Mouse (Mus musculus): ENCODE measurements around the gene Cmip. TPM values are rescaled to one million over a fixed set of nuclear protein-coding genes. Genes with fewer than 3 reads are reported as not detected.
A peak's percentile ranks its signal among the peaks of the same experiment; 100 is the strongest.

Cmip gene
- polyA plus RNA-seq, 1 experiment from 2014 or later, result 193 TPM

- Histone ChIP-seq H3K4me3 (replicated peaks) (no peak overlapping the region), H3K4me2 (no peak overlapping the region), H3K27me3 (replicated peaks) (no peaks in the 10 kb centered on the region), H3K4me1 (peaks cover 55% of the 10 kb centered on the region), H3K27ac (replicated peaks) (no peak overlapping the region), H3K36me3 (no peaks in the 10 kb centered on the region), H3K9me3 (replicated peaks) (no peaks in the 10 kb centered on the region), H3K9ac (replicated peaks) (no peak overlapping the region)
- 90% methylated on average over 3 of the region's 3 CpGs for WGBS
- no peak for ATAC-seq (ENCODE audit: low FRiP score)
Observed at GRCm38 (mm10) chr8:117360172-117360930, 103.5 kb downstream of the Cmip start.

- Histone ChIP-seq H3K27ac (replicated peaks) (no peak overlapping the region), H3K9ac (replicated peaks) (no peak overlapping the region), H3K36me3 (no peaks in the 10 kb centered on the region), H3K4me3 (replicated peaks) (no peak overlapping the region), H3K27me3 (replicated peaks) (no peaks in the 10 kb centered on the region), H3K4me1 (peaks cover 57% of the 10 kb centered on the region), H3K4me2 (no peak overlapping the region), H3K9me3 (replicated peaks) (no peaks in the 10 kb centered on the region)
- no peak for ATAC-seq (ENCODE audit: low FRiP score)
- 85% methylated on average over 12 of the region's 12 CpGs for WGBS
Observed at GRCm38 (mm10) chr8:117361595-117362437, 105.0 kb downstream of the Cmip start.

- 0 out of 2 replicates have a peak overlapping the region, but pooled peaks have one; percentile 13 for H3K27ac ChIP-seq (replicated peaks)
Observed at GRCm38 (mm10) chr8:117362438-117362726, 105.5 kb downstream of the Cmip start.

GRCm38 (mm10) chr8:117363291-117363690 lies 106.4 kb downstream of the Cmip start:
- no peak overlapping the region for H3K4me3 ChIP-seq (replicated peaks)
- peak overlapping the region; percentile 13; the same call in 1 of the 2 replicates for H3K27ac ChIP-seq (replicated peaks)
- 79% methylated on average over 10 of the region's 10 CpGs for WGBS
- H3K9me3 ChIP-seq (replicated peaks), result no peaks in the 10 kb centered on the region
- H3K36me3 ChIP-seq, result no peaks in the 10 kb centered on the region
- no peaks in the 10 kb centered on the region for H3K27me3 ChIP-seq (replicated peaks)
- peaks cover 66% of the 10 kb centered on the region for H3K4me1 ChIP-seq
- no peak overlapping the region for H3K4me2 ChIP-seq
- no peak for ATAC-seq (ENCODE audit: low FRiP score)
- H3K9ac ChIP-seq (replicated peaks), result no peak overlapping the region

More at GRCm38 (mm10) chr8:117362438-117362726, 105.5 kb downstream of the Cmip start:
- 76% methylated on average over 2 of the region's 2 CpGs for WGBS
- Histone ChIP-seq H3K9me3 (replicated peaks) (no peaks in the 10 kb centered on the region), H3K9ac (replicated peaks) (no peak overlapping the region), H3K27me3 (replicated peaks) (no peaks in the 10 kb centered on the region), H3K4me3 (replicated peaks) (no peak overlapping the region), H3K4me1 (peaks cover 57% of the 10 kb centered on the region), H3K36me3 (no peaks in the 10 kb centered on the region), H3K4me2 (no peak overlapping the region)
- ATAC-seq (ENCODE audit: low FRiP score), result no peak

GRCm38 (mm10) chr8:117364374-117365160 lies 107.7 kb downstream of the Cmip start:
- no peak overlapping the region for H3K4me3 ChIP-seq (replicated peaks)
- H3K36me3 ChIP-seq, result no peaks in the 10 kb centered on the region
- peaks cover 77% of the 10 kb centered on the region for H3K4me1 ChIP-seq
- no peak overlapping the region for H3K27ac ChIP-seq (replicated peaks)
- H3K9ac ChIP-seq (replicated peaks), result no peak overlapping the region
- ATAC-seq (ENCODE audit: low FRiP score), result no peak
- WGBS, result 85% methylated on average over 19 of the region's 19 CpGs
- no peaks in the 10 kb centered on the region for H3K9me3 ChIP-seq (replicated peaks)
- H3K4me2 ChIP-seq, result no peak overlapping the region
- H3K27me3 ChIP-seq (replicated peaks), result no peaks in the 10 kb centered on the region

- Histone ChIP-seq H3K27me3 (replicated peaks) (no peaks in the 10 kb centered on the region), H3K27ac (replicated peaks) (peak overlapping the region; percentile 7; the same call in 1 of the 2 replicates), H3K36me3 (no peaks in the 10 kb centered on the region), H3K4me2 (no peak overlapping the region), H3K4me3 (replicated peaks) (no peak overlapping the region), H3K9ac (replicated peaks) (no peak overlapping the region), H3K4me1 (peaks cover 94% of the 10 kb centered on the region), H3K9me3 (replicated peaks) (no peaks in the 10 kb centered on the region)
- WGBS, result 54% methylated on average over 7 of the region's 7 CpGs
- no peak for ATAC-seq (ENCODE audit: low FRiP score)
Observed at GRCm38 (mm10) chr8:117366475-117366874, 109.6 kb downstream of the Cmip start.

- no peaks in the 10 kb centered on the region for H3K9me3 ChIP-seq (replicated peaks)
- H3K4me1 ChIP-seq, result peaks cover 96% of the 10 kb centered on the region
- ATAC-seq (ENCODE audit: low FRiP score), result no peak
- H3K4me2 ChIP-seq, result no peak overlapping the region
- H3K4me3 ChIP-seq (replicated peaks), result no peak overlapping the region
- 82% methylated on average over 8 of the region's 8 CpGs for WGBS
- no peaks in the 10 kb centered on the region for H3K27me3 ChIP-seq (replicated peaks)
- peak overlapping the region; percentile 7; the same call in 1 of the 2 replicates for H3K27ac ChIP-seq (replicated peaks)
- no peaks in the 10 kb centered on the region for H3K36me3 ChIP-seq
- H3K9ac ChIP-seq (replicated peaks), result no peak overlapping the region
Observed at GRCm38 (mm10) chr8:117367441-117367840, 110.6 kb downstream of the Cmip start.

- no peaks in the 10 kb centered on the region for H3K27me3 ChIP-seq (replicated peaks)
- H3K4me3 ChIP-seq (replicated peaks), result no peak overlapping the region
- 75% methylated on average over 8 of the region's 8 CpGs for WGBS
- H3K4me2 ChIP-seq, result no peak overlapping the region
- no peaks in the 10 kb centered on the region for H3K36me3 ChIP-seq
- H3K9ac ChIP-seq (replicated peaks), result no peak overlapping the region
- peaks cover 94% of the 10 kb centered on the region for H3K4me1 ChIP-seq
- H3K27ac ChIP-seq (replicated peaks), result no peak overlapping the region
- ATAC-seq (ENCODE audit: low FRiP score), result no peak
- H3K9me3 ChIP-seq (replicated peaks), result no peaks in the 10 kb centered on the region
Observed at GRCm38 (mm10) chr8:117368781-117369180, 111.9 kb downstream of the Cmip start.

GRCm38 (mm10) chr8:117370009-117370408 lies 113.1 kb downstream of the Cmip start:
- H3K27ac ChIP-seq (replicated peaks), result no peak overlapping the region

GRCm38 (mm10) chr8:117371189-117371588 lies 114.3 kb downstream of the Cmip start:
- Histone ChIP-seq H3K9ac (replicated peaks) (no peak overlapping the region), H3K4me3 (replicated peaks) (no peak overlapping the region), H3K36me3 (no peaks in the 10 kb centered on the region), H3K27ac (replicated peaks) (0 out of 2 replicates have a peak overlapping the region, but pooled peaks have one; percentile 1), H3K27me3 (replicated peaks) (no peaks in the 10 kb centered on the region), H3K4me2 (no peak overlapping the region), H3K9me3 (replicated peaks) (no peaks in the 10 kb centered on the region), H3K4me1 (peaks cover 82% of the 10 kb centered on the region)
- WGBS, result 36% methylated on average over 7 of the region's 7 CpGs
- ATAC-seq (ENCODE audit: low FRiP score), result no peak

More at GRCm38 (mm10) chr8:117370009-117370408, 113.1 kb downstream of the Cmip start:
- H3K36me3 ChIP-seq, result no peaks in the 10 kb centered on the region
- H3K4me1 ChIP-seq, result peaks cover 91% of the 10 kb centered on the region
- H3K27me3 ChIP-seq (replicated peaks), result no peaks in the 10 kb centered on the region
- H3K9me3 ChIP-seq (replicated peaks), result no peaks in the 10 kb centered on the region
- no peak overlapping the region for H3K4me3 ChIP-seq (replicated peaks)
- H3K9ac ChIP-seq (replicated peaks), result no peak overlapping the region
- no peak for ATAC-seq (ENCODE audit: low FRiP score)
- no peak overlapping the region for H3K4me2 ChIP-seq
- 80% methylated on average over 8 of the region's 8 CpGs for WGBS

GRCm38 (mm10) chr8:117372070-117372469 lies 115.2 kb downstream of the Cmip start:
- Histone ChIP-seq H3K4me1 (peaks cover 81% of the 10 kb centered on the region), H3K9ac (replicated peaks) (no peak overlapping the region), H3K4me2 (no peak overlapping the region), H3K36me3 (no peaks in the 10 kb centered on the region), H3K27ac (replicated peaks) (peak overlapping the region; percentile 28), H3K4me3 (replicated peaks) (no peak overlapping the region), H3K9me3 (replicated peaks) (no peaks in the 10 kb centered on the region), H3K27me3 (replicated peaks) (no peaks in the 10 kb centered on the region)
- 60% methylated on average over 12 of the region's 12 CpGs for WGBS
- ATAC-seq (ENCODE audit: low FRiP score), result no peak

Measured in neural tube, embryonic 15.5 days (tissue).